Mouse (Mus musculus): Measurements from ENCODE around the gene R3hcc1l.
A peak's percentile ranks its signal among the peaks of the same experiment; 100 is the strongest.

R3hcc1l gene

DNA sequence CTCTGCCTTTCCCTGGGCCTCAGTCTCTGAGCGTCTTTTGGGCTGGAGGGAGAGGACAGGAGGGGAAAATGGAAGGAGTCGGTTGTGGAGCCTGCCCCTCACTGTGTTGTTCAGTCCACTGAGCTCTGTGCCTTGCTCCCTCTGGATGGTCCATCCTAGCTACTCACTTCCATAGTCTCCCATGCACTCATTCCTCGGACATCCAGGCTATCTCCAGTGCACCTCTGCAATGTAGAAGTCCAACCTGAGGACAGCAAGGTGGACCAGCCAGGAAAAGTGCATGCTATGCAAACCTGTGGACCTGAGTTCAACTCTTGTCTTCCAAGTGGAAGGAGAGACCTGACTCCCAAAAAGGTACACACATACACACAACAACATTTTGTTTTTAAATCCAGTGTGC, 82.0 kb downstream of the R3hcc1l start:
- no peak for DNase-seq (ENCODE audit: low read depth)

DNA sequence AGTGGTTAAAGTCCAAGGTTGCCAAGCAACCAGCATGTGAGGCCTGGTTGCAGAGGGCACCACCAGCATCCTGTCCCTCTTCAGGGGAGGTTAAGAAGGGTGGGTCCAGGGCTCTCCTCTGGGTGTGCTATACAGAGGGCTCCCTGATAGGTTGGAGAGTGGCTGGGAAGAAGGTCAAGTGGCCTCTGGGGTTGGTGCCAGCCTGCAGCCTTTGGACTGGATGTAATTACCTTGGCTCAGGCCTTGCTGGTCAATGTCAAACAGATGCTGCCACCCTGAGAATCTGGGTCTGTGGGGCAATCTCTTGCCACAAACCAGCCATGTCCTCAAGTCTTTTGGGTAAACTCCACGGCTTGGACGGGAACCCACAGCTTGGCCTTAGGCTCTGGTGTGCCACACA, 82.9 kb downstream of the R3hcc1l start:
- peak; percentile 45 for DNase-seq (ENCODE audit: low read depth)

DNA sequence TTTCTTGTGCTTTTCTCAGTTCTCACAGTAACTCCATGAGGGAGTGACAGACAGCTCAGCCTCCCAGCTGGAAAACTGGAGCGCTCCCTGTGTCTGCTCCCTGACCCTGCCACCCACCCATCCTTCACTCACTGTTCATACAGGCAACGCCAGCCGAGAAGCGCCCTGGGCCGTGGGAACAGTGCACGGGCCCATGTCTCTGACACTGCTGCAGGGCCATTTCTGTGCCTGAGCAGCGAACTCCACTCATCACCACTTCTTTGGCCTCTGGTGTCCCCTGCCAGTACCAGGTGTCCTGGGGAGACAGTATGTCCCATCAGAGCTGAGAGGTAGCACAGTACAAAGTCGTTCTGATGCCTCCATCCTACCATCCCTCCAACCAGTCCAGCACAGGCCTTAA, 83.5 kb downstream of the R3hcc1l start:
- no peak for DNase-seq (ENCODE audit: low read depth)

DNA sequence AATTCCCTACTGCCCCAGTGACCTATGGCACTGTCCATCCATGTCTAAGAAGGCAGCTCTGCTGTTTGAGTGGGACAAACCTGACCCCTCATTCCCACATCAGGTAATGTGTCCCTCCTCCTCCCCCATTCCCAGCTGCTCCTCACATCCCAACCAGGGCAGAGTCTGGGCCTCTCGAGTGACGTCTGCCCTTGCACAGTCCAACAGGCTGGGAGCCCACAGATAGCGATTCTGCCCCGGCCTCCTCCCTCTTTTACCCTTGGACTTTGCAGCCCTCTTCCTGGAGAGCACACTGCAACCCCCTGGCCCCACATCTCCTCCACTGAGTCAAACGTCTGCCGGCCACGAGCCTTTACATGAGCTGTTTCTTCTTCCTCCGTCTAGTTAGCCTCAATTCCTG, 84.0 kb downstream of the R3hcc1l start:
- DNase-seq (ENCODE audit: low read depth), result no peak

DNA sequence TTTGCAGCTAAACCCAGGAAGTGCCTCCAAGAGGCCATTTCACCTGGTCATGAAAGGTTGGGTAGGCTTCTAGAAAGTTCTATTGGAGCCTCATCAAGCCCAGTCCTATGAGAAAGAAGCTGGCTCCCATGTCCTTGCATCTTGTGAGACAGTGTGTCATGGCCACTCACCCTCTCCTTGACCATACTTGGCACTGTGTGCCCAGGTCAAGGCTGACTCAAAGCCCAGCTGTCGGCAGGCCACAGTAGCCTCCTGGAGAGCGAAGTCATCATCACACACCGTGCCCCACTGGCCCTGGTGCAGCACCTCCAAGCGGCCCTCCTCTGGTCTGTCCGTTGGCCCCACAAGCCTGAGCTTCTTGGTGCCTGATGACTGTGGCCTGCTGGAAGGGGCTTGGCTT, 89.5 kb downstream of the R3hcc1l start:
- no peak for DNase-seq (ENCODE audit: low read depth)

DNA sequence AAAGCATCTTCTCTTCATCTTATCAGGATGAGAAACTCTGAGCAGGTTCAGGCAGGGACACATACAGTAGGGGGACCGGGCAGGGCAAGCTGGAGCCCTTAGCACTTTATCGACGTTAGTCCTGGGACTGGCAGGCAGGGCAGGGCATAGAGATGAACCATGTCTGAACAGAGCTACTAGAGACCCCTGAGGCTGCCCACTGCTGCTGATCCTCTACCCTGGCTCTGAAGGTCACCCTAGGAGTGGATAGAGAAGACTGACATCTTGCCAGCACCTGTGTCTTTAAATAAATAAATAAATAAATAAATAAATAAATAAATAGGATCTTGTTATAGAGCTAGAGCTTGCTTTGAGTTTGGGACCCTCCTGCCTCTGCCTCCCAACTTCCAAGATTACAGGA, 91.2 kb downstream of the R3hcc1l start:
- DNase-seq (ENCODE audit: low read depth), result no peak

DNA sequence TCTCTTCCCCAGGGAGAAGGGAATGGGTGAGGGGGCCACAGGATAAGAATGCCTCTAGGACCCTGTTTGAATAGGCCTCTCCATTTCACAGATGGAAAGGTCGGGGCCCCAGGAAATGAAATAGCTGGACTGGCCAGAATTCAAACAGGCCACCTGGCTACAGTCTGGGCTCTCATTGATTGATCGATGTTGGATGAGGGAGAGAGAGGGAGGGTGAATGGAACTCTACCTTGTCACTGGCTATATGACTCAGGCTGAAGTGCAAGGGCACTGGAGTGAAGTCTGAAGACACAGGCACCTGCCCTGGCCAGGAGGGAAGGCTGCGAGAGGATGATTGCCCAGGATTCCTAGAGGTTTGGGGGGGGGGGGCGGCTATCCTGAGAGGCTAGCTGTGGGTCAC, 93.2 kb downstream of the R3hcc1l start:
- no peak for DNase-seq (ENCODE audit: low read depth)

DNA sequence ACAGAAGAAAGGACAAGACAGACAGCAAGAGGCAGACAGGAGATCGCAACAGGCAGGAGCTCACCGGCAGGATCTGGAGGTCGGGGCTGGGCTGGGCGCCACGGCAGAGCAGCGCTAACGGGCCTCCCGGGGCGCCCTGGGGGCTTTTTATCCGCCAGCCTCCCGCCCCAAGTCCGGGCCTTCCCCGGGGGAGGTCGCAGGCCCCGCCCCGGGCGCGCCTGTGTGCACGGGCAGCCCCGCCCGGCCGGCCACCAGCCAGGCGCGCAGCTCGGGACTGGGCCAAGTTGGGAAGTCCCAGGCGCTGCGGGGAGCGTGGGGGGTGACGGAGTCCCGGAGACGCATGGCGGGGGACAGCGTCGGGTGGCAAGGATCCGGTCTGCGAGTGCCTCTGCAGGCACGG, 94.1 kb downstream of the R3hcc1l start, which contains the start of gene Loxl4:
TSS of gene Loxl4 (minus strand) at position 160 of the 400 bp plus-strand sequence.
- DNase-seq (ENCODE audit: low read depth), result peak; percentile 31

DNA sequence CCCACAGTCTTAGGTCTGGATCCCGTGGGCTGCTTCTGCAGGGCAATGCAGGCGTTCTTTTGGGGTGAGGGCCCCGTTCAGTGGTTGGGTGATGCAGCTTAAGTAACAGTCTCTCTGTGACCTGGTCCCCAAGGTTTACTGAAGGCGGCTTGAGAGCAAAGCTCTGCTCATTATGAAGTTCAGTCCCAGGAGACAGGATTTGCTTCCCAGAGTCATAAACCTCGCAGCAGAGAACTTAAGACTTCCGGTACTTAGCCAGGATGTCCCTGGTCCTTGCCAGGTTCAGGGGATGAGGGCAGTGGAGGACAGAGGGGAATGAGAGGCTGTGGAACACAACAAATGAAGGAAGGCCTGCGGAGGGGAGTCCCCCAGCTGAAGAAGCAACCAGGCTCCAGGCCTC, 94.6 kb downstream of the R3hcc1l start:
- DNase-seq (ENCODE audit: low read depth), result no peak

DNA sequence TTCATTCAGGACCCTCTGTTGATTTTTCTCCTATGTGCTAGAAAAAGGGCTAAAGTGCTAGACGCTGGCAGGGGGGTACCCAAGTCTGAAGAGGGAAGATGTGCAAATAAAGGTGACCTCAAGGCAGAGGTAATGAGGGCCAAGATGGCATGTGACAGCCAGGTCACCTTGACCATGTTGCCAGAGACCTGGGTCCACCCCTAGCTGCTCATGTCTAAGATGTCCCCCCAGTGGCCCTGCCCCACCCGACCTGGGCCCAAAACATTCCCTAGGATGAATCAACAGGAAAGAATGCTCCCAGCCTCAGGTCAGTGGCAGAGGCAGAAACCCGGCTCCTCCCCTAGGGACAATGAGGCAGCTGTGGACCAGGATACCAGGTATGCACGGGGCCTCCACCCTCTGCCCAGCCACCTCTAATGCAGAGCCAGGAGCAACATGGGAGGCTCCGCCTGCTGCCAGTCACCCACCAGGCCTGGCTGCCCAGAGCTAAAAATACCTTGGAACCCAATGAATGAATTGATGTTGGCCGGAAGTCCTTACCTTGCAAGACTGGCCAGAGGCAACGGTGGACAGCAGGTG, 95.2 kb downstream of the R3hcc1l start:
- peak; percentile 20 for DNase-seq (ENCODE audit: low read depth)

DNA sequence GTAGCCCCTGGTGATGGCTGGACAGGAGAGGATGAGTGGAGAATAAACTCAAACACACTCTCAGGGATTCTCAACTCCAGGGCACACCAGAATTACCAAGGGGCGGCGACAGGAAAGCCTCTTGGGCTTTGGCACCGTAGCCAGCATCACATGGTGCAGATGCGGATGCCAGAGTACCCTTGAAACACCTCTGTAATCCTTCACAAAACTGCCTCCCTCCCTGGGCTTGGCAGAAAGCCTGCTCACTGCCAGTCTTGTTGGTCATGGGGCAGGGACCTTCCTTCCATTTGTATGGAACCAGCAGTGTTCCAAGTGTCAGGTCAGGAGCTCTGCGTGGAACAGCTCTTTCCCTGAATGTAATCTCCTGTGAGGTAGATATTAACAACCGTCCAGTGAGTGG, 109.5 kb downstream of the R3hcc1l start:
- no peak for DNase-seq (ENCODE audit: low read depth)

DNA sequence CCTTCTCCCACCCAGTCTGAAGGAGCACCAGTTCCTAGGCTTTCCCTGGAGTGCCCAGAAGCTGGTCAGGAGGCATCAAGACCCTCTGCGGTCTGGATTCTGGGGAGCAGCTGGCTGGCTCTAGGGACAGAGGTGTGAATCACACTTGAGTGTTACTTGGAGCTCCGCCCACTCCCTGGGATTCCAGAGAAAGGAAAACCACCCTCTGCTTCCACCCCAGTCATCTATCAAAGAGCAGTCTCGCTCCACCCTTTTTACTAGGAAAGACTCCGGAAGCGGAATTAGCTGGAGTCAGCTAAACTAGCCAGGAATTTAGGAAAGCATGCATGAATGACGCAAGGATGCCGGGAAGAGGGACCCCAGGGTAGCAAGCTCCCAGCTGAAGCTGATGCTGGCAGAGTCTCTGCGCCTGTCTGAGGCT, 113.0 kb downstream of the R3hcc1l start:
- no peak for DNase-seq (ENCODE audit: low read depth)

DNA sequence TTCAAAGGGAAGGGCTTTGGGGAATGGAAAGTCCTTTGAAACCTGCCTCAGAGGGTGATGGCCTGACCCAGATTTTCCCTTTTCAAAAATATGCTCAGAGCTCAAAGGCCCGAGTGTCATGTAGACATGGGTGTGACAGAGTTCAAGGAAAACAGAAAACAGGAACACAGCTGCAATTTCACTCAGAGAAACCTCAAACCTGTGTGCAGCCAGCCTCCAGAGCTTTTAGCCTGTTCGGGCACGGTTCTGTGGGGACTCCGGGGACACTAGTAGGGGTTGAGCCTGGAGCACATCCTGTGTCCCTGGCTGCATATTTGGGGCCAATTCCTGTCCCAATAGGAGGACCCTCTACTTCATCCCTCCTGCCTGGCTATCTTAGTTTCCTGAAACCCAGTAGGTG, 113.7 kb downstream of the R3hcc1l start:
- no peak for DNase-seq (ENCODE audit: low read depth)

DNA sequence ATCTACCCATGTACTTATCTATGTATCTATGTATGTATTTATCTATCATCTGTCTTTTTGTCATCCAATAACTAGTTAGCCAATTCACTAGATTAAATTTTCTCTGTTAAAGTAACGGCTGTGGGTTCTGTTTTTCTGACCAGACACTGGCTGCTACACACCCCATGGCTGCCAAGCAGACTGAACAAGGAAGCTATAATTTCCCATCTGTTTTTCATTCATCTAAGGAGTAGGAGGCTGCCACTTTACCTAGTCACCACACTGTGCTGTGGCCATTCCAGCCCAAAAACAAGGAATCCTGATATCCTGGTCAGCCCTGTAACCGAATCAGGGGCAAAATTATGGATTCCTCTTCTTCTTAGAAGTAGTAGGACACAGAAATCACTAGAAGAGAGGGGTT, 115.1 kb downstream of the R3hcc1l start:
- no peak for DNase-seq (ENCODE audit: low read depth)

DNA sequence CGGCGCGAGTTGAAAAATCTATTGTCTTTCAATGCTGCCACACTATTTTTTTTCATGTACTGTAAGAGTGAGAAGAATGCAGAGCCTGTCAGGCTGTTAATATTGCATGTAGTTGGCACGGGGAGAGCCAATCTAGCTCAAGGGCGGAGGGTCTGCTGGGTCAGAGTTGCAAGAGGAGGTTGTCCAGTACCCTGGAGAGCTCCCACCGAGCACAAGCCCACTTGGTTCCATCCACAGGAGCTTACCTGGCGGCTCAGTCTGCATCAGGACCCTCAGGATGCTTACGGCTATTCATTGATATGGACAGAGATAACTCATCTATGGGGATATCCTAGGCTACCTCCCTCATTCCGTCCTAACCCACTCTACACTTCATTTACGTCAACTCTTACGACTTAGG, 118.1 kb downstream of the R3hcc1l start:
- no peak for DNase-seq (ENCODE audit: low read depth)

DNA sequence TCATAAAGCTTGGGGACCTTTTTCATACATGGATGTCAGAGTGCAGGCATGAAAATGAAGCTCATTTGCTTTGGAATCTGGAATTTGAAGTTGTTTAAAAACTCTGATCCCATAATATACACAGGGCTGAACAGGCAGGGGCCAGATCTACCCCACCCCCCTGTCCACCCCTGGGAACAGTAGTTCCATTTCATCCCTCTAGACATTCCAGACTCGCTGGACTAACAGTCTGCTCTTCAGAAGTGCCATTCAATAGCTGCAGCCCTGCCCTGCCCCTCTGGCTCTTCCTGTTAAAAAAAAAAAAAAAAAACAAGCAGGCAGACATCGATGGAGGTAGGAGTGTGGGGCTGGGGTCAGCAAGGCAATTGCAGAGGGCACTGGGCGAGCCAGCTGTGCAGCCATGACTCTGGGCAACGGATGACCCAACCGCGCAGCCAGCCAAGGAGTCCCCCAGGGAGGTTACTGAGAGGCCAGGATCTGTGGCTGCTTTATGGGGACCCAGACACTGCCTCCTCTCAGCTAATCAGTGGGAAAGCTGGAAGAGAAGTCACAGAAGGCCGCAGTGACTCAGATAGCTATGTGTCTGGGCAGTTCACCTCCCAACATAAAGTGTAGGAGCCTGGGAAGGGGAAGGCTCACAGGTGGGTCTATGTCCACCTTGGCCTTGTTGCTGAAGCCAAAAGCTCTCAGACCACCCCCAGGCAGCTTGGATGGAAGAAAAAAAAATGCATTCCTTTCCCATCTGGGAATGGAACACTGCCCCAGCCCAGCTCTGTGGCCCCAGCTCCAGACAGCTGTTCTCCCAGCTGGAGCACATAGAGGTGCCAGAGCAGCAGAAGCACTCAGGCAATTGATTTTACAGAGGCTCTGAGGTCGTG, 120.3 kb downstream of the R3hcc1l start:
- DNase-seq (ENCODE audit: low read depth), result peak; percentile 69

DNA sequence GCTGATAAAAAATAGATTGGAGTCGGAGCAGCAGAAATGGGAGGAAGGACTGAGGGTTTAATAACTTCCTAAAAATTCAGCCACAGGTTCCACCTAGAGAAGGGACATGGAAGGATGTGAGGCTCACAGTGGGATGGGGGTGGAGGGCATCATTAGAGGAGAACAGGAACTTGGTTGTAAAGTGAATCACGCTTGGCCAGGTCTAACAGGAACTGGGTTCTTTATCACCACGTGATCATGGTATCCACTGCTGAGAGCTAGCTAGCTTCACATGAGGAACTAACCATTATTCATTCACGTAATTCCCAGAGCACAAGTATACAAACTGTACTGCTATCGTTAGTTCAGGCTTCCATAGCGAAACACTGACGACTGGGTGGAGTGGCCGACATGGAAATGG, 121.0 kb downstream of the R3hcc1l start:
- DNase-seq (ENCODE audit: low read depth), result no peak

DNA sequence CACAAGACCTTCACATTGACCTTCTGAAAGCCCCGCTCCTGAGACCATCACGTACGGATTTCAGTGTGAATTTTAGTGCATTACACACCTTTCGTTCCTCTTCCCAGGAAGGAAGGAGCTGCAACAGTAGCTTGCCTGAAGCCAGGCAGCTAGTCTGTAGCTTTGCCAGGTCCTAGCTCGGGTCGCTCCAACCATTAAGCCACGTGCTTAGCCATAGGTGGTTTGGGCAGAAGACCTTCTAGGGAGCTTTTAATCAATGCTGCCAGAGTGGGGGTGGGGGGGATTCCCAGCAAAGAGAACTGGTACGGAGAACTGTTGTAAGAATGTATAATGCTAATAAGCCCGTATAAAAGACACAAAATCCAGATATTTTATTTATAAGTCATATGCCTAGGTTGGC, 121.7 kb downstream of the R3hcc1l start:
- no peak for DNase-seq (ENCODE audit: low read depth)

Data from fibroblast of lung, adult 2 months (primary cell).